Mouse (Mus musculus): ENCODE data around the gene Igsf9b. TPM values are rescaled to one million over a fixed set of nuclear protein-coding genes. Genes with fewer than 3 reads are reported as not detected.

The Igsf9b gene
- polyA plus RNA-seq, 1 experiment from 2014 or later = 5.9 TPM

DNA sequence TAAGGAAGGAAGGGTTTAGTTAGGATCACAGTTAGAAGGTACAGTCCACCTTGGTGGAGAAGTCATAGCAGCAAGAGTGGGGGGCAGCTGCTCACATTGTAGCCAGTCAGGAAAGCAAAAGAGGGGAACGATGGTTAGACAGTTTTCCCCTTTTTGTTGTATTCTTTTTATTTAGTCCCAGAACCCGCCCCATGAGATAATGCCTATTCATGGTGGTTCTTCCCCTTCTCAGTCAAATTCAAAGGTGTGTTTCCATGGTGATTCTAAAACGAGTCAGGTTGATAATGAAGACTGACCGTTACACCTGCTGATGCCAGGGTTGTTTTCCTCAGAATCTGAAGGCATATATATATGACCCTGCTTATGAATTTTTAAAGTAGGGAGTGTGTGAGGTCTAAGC, 29.7 kb upstream of the Igsf9b start:
- Histone ChIP-seq H3K9me3 (ENCODE audit: control insufficient read depth, low read depth, low read length) (no peaks in the 10 kb centered on the region), H3K9ac (replicated peaks; ENCODE audit: low read depth, low read length) (no peak overlapping the region), H3K4me1 (ENCODE audit: control insufficient read depth, insufficient read depth, low read length) (no peaks in the 10 kb centered on the region), H3K36me3 (ENCODE audit: control insufficient read depth, insufficient read depth, low read length) (no peaks in the 10 kb centered on the region), H3K27me3 (ENCODE audit: control insufficient read depth, insufficient read depth, low read length) (no peaks in the 10 kb centered on the region), H3K27ac (ENCODE audit: low read length) (no peak overlapping the region), H3K4me2 (replicated peaks; ENCODE audit: low read depth, low read length) (no peak overlapping the region), H3K4me3 (ENCODE audit: low read depth, low read length) (no peak overlapping the region)
- 76% methylated on average over 4 of the region's 4 CpGs for WGBS
- no peak for ATAC-seq (ENCODE audit: insufficient number of reproducible peaks, insufficient read depth, low FRiP score, low read depth)

DNA sequence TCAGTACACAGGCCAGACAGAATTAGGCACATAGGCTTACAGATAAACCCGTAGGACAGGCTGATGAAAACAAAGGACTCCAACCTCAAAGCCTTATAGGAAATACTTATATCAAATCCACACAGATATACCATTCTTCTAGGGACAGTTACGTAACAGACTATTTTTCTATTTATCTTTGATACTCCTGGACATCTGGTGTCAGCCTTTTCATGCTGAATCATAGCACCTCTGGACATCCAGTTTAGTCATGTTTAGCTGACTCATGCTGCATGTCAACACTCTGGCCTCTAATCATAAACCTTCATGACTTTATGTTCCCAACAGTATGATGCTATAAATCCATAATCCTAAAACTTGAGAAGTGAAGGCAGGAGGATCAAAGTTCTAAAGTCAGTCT, 29.1 kb upstream of the Igsf9b start:
- Histone ChIP-seq H3K27me3 (ENCODE audit: control insufficient read depth, insufficient read depth, low read length) (no peaks in the 10 kb centered on the region), H3K27ac (ENCODE audit: low read length) (no peak overlapping the region), H3K9me3 (ENCODE audit: control insufficient read depth, low read depth, low read length) (no peaks in the 10 kb centered on the region), H3K4me2 (replicated peaks; ENCODE audit: low read depth, low read length) (no peak overlapping the region), H3K4me1 (ENCODE audit: control insufficient read depth, insufficient read depth, low read length) (no peaks in the 10 kb centered on the region), H3K9ac (replicated peaks; ENCODE audit: low read depth, low read length) (no peak overlapping the region), H3K4me3 (ENCODE audit: low read depth, low read length) (no peak overlapping the region), H3K36me3 (ENCODE audit: control insufficient read depth, insufficient read depth, low read length) (no peaks in the 10 kb centered on the region)
- 79% methylated on average over 2 of the region's 2 CpGs for WGBS
- no peak for ATAC-seq (ENCODE audit: insufficient number of reproducible peaks, insufficient read depth, low FRiP score, low read depth)

DNA sequence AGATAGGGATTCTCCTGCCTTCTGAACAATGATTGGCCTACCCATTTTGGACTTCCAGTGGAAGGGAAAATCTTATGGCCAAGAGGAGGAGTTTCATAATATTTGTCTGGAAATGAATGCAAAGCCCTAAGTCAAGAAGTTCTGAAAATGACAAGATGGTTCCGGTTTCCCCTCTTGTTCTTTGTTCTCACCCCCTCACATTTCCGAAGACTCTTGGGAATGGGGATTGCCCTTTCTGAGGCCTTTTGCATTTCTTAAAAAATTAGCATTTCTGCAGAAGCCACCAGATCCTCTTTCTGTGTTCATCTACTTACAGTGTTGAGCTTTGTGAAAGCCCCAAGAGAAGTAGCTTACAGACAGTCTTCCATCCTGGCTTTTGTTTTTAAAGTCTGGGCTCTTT, 27.1 kb upstream of the Igsf9b start:
- H3K4me2 ChIP-seq (replicated peaks; ENCODE audit: low read depth, low read length) = no peak overlapping the region
- no peak overlapping the region for H3K9ac ChIP-seq (replicated peaks; ENCODE audit: low read depth, low read length)
- 82% methylated on average over 2 of the region's 2 CpGs for WGBS
- ATAC-seq (ENCODE audit: insufficient number of reproducible peaks, insufficient read depth, low FRiP score, low read depth) = no peak
- H3K27me3 ChIP-seq (ENCODE audit: control insufficient read depth, insufficient read depth, low read length) = no peaks in the 10 kb centered on the region
- no peak overlapping the region for H3K27ac ChIP-seq (ENCODE audit: low read length)
- no peaks in the 10 kb centered on the region for H3K4me1 ChIP-seq (ENCODE audit: control insufficient read depth, insufficient read depth, low read length)
- H3K4me3 ChIP-seq (ENCODE audit: low read depth, low read length) = no peak overlapping the region
- no peaks in the 10 kb centered on the region for H3K9me3 ChIP-seq (ENCODE audit: control insufficient read depth, low read depth, low read length)
- no peaks in the 10 kb centered on the region for H3K36me3 ChIP-seq (ENCODE audit: control insufficient read depth, insufficient read depth, low read length)

DNA sequence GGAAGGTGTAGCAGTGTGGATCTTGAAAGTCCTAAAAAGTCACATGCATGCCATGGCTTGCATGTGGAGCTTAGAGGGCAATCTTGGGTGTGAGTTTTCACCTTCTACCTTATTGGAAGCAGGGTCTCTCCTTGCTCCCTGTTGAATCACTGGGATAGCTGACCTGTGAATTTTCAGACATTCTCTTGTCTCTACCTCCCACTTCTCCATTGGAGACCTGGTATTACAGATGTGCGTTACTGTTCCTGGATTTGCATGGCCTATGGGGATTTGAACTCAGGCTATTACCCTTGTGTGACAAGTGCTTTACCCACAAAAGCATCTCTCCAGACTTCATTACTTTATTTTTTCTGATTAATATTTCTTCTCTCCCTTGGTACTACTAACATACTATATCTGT, 26.1 kb upstream of the Igsf9b start:
- no peak overlapping the region for H3K9ac ChIP-seq (replicated peaks; ENCODE audit: low read depth, low read length)
- H3K27ac ChIP-seq (ENCODE audit: low read length) = no peak overlapping the region
- no peaks in the 10 kb centered on the region for H3K4me1 ChIP-seq (ENCODE audit: control insufficient read depth, insufficient read depth, low read length)
- H3K4me3 ChIP-seq (ENCODE audit: low read depth, low read length) = no peak overlapping the region
- no peaks in the 10 kb centered on the region for H3K36me3 ChIP-seq (ENCODE audit: control insufficient read depth, insufficient read depth, low read length)
- H3K9me3 ChIP-seq (ENCODE audit: control insufficient read depth, low read depth, low read length) = no peaks in the 10 kb centered on the region
- H3K4me2 ChIP-seq (replicated peaks; ENCODE audit: low read depth, low read length) = no peak overlapping the region
- 89% methylated on average over 1 of the region's 1 CpGs for WGBS
- ATAC-seq (ENCODE audit: insufficient number of reproducible peaks, insufficient read depth, low FRiP score, low read depth) = no peak
- no peaks in the 10 kb centered on the region for H3K27me3 ChIP-seq (ENCODE audit: control insufficient read depth, insufficient read depth, low read length)

DNA sequence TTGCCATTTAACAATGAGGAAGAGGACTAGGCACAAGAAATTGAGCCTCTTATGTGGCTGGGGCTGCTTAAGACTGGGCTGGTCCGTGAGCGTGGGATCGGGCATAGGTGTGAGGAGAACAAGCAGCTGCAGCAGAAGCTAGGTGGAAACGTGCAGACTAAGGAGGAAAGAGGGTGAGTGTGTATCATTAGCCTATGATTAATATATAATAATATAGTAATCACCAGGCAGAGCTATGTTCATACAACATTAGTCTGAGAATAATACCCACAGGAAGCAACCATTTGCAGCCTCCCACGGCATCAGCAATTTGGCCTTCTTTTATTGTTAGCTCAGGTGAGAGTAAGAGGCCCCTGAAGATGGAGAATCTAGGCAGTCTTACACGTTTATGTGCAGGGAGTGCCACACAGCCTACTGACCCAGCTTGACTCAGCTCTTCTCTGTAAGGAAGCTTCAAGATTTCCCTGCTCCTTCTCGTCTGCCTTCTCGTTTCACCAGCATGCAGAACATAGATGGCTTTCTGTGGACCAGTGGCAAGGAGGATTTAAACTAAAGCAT, 22.6 kb upstream of the Igsf9b start:
- Histone ChIP-seq H3K9ac (replicated peaks; ENCODE audit: low read depth, low read length) (no peak overlapping the region), H3K27ac (ENCODE audit: low read length) (no peak overlapping the region), H3K27me3 (ENCODE audit: control insufficient read depth, insufficient read depth, low read length) (no peaks in the 10 kb centered on the region), H3K4me2 (replicated peaks; ENCODE audit: low read depth, low read length) (no peak overlapping the region), H3K4me1 (ENCODE audit: control insufficient read depth, insufficient read depth, low read length) (no peaks in the 10 kb centered on the region), H3K9me3 (ENCODE audit: control insufficient read depth, low read depth, low read length) (no peaks in the 10 kb centered on the region), H3K4me3 (ENCODE audit: low read depth, low read length) (no peak overlapping the region), H3K36me3 (ENCODE audit: control insufficient read depth, insufficient read depth, low read length) (no peaks in the 10 kb centered on the region)
- 70% methylated on average over 8 of the region's 8 CpGs for WGBS
- no peak for ATAC-seq (ENCODE audit: insufficient number of reproducible peaks, insufficient read depth, low FRiP score, low read depth)

DNA sequence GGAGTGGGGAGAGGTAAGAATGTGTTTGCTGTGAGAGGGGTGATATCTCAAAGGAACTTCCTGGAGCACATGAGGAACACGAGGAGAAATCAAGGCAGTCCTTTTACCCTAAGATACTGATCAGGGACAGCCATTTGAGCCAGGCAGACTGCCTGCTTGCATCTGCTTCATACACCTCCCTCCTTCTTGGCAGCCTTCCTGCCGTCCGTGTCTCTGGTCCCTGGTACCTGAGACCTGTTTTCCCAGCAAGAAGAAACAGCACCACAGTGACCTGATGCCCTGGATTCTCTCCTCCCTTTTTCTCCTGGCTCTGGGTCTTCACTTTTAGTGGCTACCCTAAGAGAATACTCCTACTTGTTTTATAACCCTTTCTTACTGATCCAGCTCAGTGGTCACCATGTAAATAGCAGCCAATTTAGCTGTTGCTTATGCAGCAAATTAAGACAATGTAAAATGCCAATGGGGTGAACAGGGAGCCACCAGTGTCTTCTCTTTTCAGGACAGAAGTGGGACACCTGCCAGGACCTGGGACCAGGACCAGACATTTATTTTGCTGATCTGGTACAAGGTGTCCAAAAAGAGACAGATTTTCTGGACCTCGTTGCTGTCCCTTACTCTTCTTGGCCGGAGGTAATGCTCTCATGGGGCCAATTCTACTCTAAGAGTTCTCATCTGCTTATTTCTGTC, 21.5 kb upstream of the Igsf9b start:
- H3K36me3 ChIP-seq (ENCODE audit: control insufficient read depth, insufficient read depth, low read length) = no peaks in the 10 kb centered on the region
- ATAC-seq (ENCODE audit: insufficient number of reproducible peaks, insufficient read depth, low FRiP score, low read depth) = no peak
- no peaks in the 10 kb centered on the region for H3K4me1 ChIP-seq (ENCODE audit: control insufficient read depth, insufficient read depth, low read length)
- no peak overlapping the region for H3K4me3 ChIP-seq (ENCODE audit: low read depth, low read length)
- H3K9ac ChIP-seq (replicated peaks; ENCODE audit: low read depth, low read length) = no peak overlapping the region
- no peak overlapping the region for H3K27ac ChIP-seq (ENCODE audit: low read length)
- H3K9me3 ChIP-seq (ENCODE audit: control insufficient read depth, low read depth, low read length) = no peaks in the 10 kb centered on the region
- no peak overlapping the region for H3K4me2 ChIP-seq (replicated peaks; ENCODE audit: low read depth, low read length)
- no peaks in the 10 kb centered on the region for H3K27me3 ChIP-seq (ENCODE audit: control insufficient read depth, insufficient read depth, low read length)
- WGBS = 80% methylated on average over 5 of the region's 5 CpGs

DNA sequence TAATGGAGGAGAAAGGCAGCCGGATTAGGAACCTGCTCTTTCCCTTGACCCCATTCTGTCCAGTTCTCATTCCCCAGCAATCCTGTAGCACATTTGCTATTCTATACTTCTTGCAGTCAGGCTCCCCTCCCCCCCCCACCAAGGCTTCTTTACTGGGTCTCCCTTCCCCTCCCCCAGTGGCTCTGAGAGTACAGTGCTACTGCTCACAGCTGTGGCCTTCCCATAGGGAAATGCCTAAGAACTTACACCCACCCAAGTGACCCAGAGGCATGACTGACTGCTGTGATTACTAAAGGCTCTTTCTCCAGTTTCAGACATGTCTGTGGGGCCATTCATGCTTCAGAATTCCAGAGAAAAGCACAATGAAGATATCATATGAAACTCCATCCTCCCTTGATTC, 20.0 kb upstream of the Igsf9b start:
- H3K9me3 ChIP-seq (ENCODE audit: control insufficient read depth, low read depth, low read length) = no peaks in the 10 kb centered on the region
- peak; percentile 37; the same call in 1 of the 2 replicates for ATAC-seq (ENCODE audit: insufficient number of reproducible peaks, insufficient read depth, low FRiP score, low read depth)
- no peak overlapping the region for H3K4me3 ChIP-seq (ENCODE audit: low read depth, low read length)
- no peaks in the 10 kb centered on the region for H3K27me3 ChIP-seq (ENCODE audit: control insufficient read depth, insufficient read depth, low read length)
- H3K4me1 ChIP-seq (ENCODE audit: control insufficient read depth, insufficient read depth, low read length) = no peaks in the 10 kb centered on the region
- 58% methylated on average over 1 of the region's 1 CpGs for whole genome bisulfite sequencing
- no peak overlapping the region for H3K9ac ChIP-seq (replicated peaks; ENCODE audit: low read depth, low read length)
- no peaks in the 10 kb centered on the region for H3K36me3 ChIP-seq (ENCODE audit: control insufficient read depth, insufficient read depth, low read length)
- H3K4me2 ChIP-seq (replicated peaks; ENCODE audit: low read depth, low read length) = no peak overlapping the region
- no peak overlapping the region for H3K27ac ChIP-seq (ENCODE audit: low read length)

DNA sequence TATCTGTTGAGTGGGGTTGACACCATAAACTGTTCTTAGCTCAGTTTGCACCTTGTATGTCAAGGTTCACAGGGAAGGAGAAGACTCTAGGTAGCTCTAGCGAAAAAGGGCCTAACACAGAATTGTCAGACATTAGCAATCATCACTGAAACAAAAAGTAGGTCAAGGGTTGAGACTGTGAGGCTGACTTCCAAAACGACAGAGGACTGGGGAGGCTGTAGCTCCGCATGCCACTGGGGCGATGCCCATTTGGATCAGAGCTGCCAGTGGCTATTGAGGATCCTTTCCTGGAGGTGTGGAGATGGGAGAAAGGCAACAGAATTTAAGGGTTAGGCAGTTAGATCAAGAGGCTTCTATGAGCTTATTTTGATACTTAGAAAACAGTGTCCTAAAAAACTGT, 18.0 kb upstream of the Igsf9b start:
- H3K9me3 ChIP-seq (ENCODE audit: control insufficient read depth, low read depth, low read length) = no peaks in the 10 kb centered on the region
- 68% methylated on average over 4 of the region's 4 CpGs for WGBS
- H3K4me1 ChIP-seq (ENCODE audit: control insufficient read depth, insufficient read depth, low read length) = no peaks in the 10 kb centered on the region
- H3K9ac ChIP-seq (replicated peaks; ENCODE audit: low read depth, low read length) = no peak overlapping the region
- H3K27ac ChIP-seq (ENCODE audit: low read length) = no peak overlapping the region
- H3K27me3 ChIP-seq (ENCODE audit: control insufficient read depth, insufficient read depth, low read length) = no peaks in the 10 kb centered on the region
- ATAC-seq (ENCODE audit: insufficient number of reproducible peaks, insufficient read depth, low FRiP score, low read depth) = no peak
- H3K36me3 ChIP-seq (ENCODE audit: control insufficient read depth, insufficient read depth, low read length) = no peaks in the 10 kb centered on the region
- no peak overlapping the region for H3K4me3 ChIP-seq (ENCODE audit: low read depth, low read length)
- no peak overlapping the region for H3K4me2 ChIP-seq (replicated peaks; ENCODE audit: low read depth, low read length)

DNA sequence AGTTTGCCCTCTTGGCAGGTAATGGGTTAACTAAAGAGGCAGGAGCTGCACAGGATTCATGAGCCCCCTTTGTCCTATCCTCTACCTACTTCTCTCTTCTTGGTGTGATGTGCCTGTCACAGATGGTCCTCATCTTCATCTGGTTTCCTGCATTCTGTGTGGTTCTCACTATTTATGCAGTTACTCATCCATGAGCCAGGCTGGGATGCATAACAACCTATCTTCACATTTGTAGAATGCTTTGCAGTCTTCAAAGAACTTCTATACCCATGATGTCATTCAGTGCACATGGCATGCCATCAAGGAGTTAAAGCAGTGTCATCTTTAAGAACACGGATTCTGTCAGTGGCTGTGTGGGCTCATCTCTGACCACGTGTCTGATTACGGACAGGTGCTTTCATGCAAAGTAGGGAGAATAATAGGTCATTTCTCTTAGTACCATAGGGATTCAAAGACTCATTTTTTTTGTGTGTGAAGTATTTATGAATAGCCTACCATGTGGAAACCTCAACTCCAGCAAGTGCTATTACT, 13.2 kb upstream of the Igsf9b start:
- WGBS = 64% methylated on average over 3 of the region's 3 CpGs
- ATAC-seq (ENCODE audit: insufficient number of reproducible peaks, insufficient read depth, low FRiP score, low read depth) = no peak

More for the DNA sequence above, 13.2 kb upstream of the Igsf9b start:
- no peak overlapping the region for H3K9ac ChIP-seq (replicated peaks; ENCODE audit: low read depth, low read length)
- no peak overlapping the region for H3K4me3 ChIP-seq (ENCODE audit: low read depth, low read length)
- H3K36me3 ChIP-seq (ENCODE audit: control insufficient read depth, insufficient read depth, low read length) = no peaks in the 10 kb centered on the region
- H3K4me2 ChIP-seq (replicated peaks; ENCODE audit: low read depth, low read length) = no peak overlapping the region
- H3K27me3 ChIP-seq (ENCODE audit: control insufficient read depth, insufficient read depth, low read length) = no peaks in the 10 kb centered on the region
- peaks cover 10% of the 10 kb centered on the region; the same call in 1 of the 2 replicates for H3K4me1 ChIP-seq (ENCODE audit: control insufficient read depth, insufficient read depth, low read length)
- no peak overlapping the region for H3K27ac ChIP-seq (ENCODE audit: low read length)
- H3K9me3 ChIP-seq (ENCODE audit: control insufficient read depth, low read depth, low read length) = no peaks in the 10 kb centered on the region
